Comparison of ENCODE assay signal across 8 mouse cellular contexts in genomic region chr4:57782549-57783390, GRCm38 (mm10).
DNase-seq lines count a peak whose midpoint lies in the region; ATAC-seq and TF ChIP-seq lines count a peak whose summit lies in the region.

No protein-coding gene starts in this region.

- H3K4me3 ChIP-seq in embryonic facial prominence, embryonic 13.5 days, result peak overlapping the region; percentile 48
- H3K4me3 ChIP-seq in hindbrain, embryonic 15.5 days, result peak overlapping the region; percentile 52
- peak overlapping the region; percentile 58 for H3K4me3 ChIP-seq in lung, embryonic 16.5 days (ENCODE audit: low read length)
- H3K4me3 ChIP-seq in spleen, adult 2 months (ENCODE audit: extremely low read depth, insufficient read depth, insufficient read length), result peak overlapping the region; percentile 88

- no peak overlapping the region for H3K27ac ChIP-seq in embryonic facial prominence, embryonic 13.5 days
- H3K27ac ChIP-seq in hindbrain, embryonic 15.5 days (replicated peaks), result peak overlapping the region; percentile 8
- H3K27ac ChIP-seq in lung, embryonic 16.5 days (ENCODE audit: low read length), result no peak overlapping the region; the same call in 1 of the 2 replicates
- H3K27ac ChIP-seq in spleen, adult 2 months (ENCODE audit: insufficient read depth, low read length), result peak overlapping the region; percentile 22; the same call in 1 of the 2 replicates

- 7% methylated on average over 33 of the region's 33 CpGs for WGBS in embryonic facial prominence, embryonic 13.5 days
- 3% methylated on average over 33 of the region's 33 CpGs for WGBS in hindbrain, embryonic 15.5 days
- WGBS in lung, embryonic 16.5 days, result 10% methylated on average over 33 of the region's 33 CpGs
- 7% methylated on average over 33 of the region's 33 CpGs for WGBS in spleen, adult 2 months

- H3K36me3 ChIP-seq in embryonic facial prominence, embryonic 13.5 days, result no peaks in the 10 kb centered on the region
- no peaks in the 10 kb centered on the region for H3K36me3 ChIP-seq in hindbrain, embryonic 15.5 days
- no peaks in the 10 kb centered on the region for H3K36me3 ChIP-seq in lung, embryonic 16.5 days (ENCODE audit: control insufficient read depth, insufficient read depth, low read length)
- H3K36me3 ChIP-seq in spleen, adult 2 months (ENCODE audit: control insufficient read depth, insufficient read depth, low read length), result no peaks in the 10 kb centered on the region

- H3K4me1 ChIP-seq in embryonic facial prominence, embryonic 13.5 days, result peaks cover 32% of the 10 kb centered on the region
- H3K4me1 ChIP-seq in hindbrain, embryonic 15.5 days (replicated peaks), result peaks cover 34% of the 10 kb centered on the region
- peaks cover 33% of the 10 kb centered on the region for H3K4me1 ChIP-seq in lung, embryonic 16.5 days (replicated peaks; ENCODE audit: control insufficient read depth, insufficient read depth, low read length)
- no peaks in the 10 kb centered on the region; the same call in 1 of the 2 replicates for H3K4me1 ChIP-seq in spleen, adult 2 months (ENCODE audit: control insufficient read depth, insufficient read depth, insufficient read length)

- no peak for TF ChIP-seq CTCF in spleen, adult 2 months (IDR thresholded peaks at IDR 0.05; ENCODE audit: extremely low read depth, insufficient read depth, insufficient read length, insufficient replicate concordance)

- no peak for TF ChIP-seq POLR2A in spleen, adult 2 months (IDR thresholded peaks at IDR 0.05; ENCODE audit: low read depth, low read length)

- peak; percentile 47 to 76 for DNase-seq in adrenal gland, adult (ENCODE audit: inconsistent age in 2 of 2, low spot score in 1 of 2)
- no peak for DNase-seq in adrenal gland, postnatal 25 days
- DNase-seq in B cell, adult 2 months, result peak; percentile 48 to 51
- peak in 1 of 2 experiments; percentile 33 for DNase-seq in spleen, adult 2 months (ENCODE audit: low read depth in 1 of 2, low spot score in 2 of 2)
- DNase-seq in cerebellum, adult 11 months, result no peak

- H3K9ac ChIP-seq in embryonic facial prominence, embryonic 13.5 days, result peak overlapping the region; percentile 66
- peak overlapping the region; percentile 43 for H3K9ac ChIP-seq in hindbrain, embryonic 15.5 days
- H3K9ac ChIP-seq in lung, embryonic 16.5 days (ENCODE audit: low read length), result peak overlapping the region; percentile 69

- H3K9me3 ChIP-seq in embryonic facial prominence, embryonic 13.5 days, result no peaks in the 10 kb centered on the region
- H3K9me3 ChIP-seq in hindbrain, embryonic 15.5 days, result no peaks in the 10 kb centered on the region
- no peaks in the 10 kb centered on the region for H3K9me3 ChIP-seq in lung, embryonic 16.5 days (ENCODE audit: control insufficient read depth, low read length)

- H3K4me2 ChIP-seq in embryonic facial prominence, embryonic 13.5 days, result peak overlapping the region; percentile 81
- H3K4me2 ChIP-seq in hindbrain, embryonic 15.5 days, result peak overlapping the region; percentile 94
- H3K4me2 ChIP-seq in lung, embryonic 16.5 days (ENCODE audit: low read depth, low read length), result peak overlapping the region; percentile 87

- no peak for ATAC-seq in embryonic facial prominence, embryonic 13.5 days (ENCODE audit: insufficient number of reproducible peaks, insufficient read depth, low FRiP score, low TSS enrichment, low read depth)
- ATAC-seq in hindbrain, embryonic 15.5 days (ENCODE audit: low FRiP score, low read depth), result peak; percentile 64
- ATAC-seq in lung, embryonic 16.5 days (ENCODE audit: low read depth), result peak; percentile 26; the same call in 1 of the 2 replicates

- peaks cover 17% of the 10 kb centered on the region for H3K27me3 ChIP-seq in embryonic facial prominence, embryonic 13.5 days
- no peaks in the 10 kb centered on the region for H3K27me3 ChIP-seq in hindbrain, embryonic 15.5 days
- H3K27me3 ChIP-seq in lung, embryonic 16.5 days (ENCODE audit: control insufficient read depth, insufficient read depth, low read depth, low read length), result no peaks in the 10 kb centered on the region
- H3K27me3 ChIP-seq in spleen, adult 2 months (ENCODE audit: control insufficient read depth, insufficient read depth, low read length), result no peaks in the 10 kb centered on the region

Comparison
In these comparisons a context has a peak if more than half of its experiments do, and no peak if none do; other contexts are left out.
1. DNase-seq: peak in adrenal gland, adult (2 of 2) and B cell, adult 2 months (2 of 2); none in adrenal gland, postnatal 25 days (single experiment) and cerebellum, adult 11 months (single experiment).
2. H3K27ac ChIP-seq: peak in hindbrain, embryonic 15.5 days (single experiment) and spleen, adult 2 months (single experiment); none in embryonic facial prominence, embryonic 13.5 days (single experiment) and lung, embryonic 16.5 days (single experiment).
3. Peak in every context shown above with its lines, with median percentiles within 50 percentile points of each other: H3K4me2 ChIP-seq, H3K4me3 ChIP-seq and H3K9ac ChIP-seq.